Mouse (Mus musculus) kidney, postnatal 0 days (tissue): ENCODE results near the gene Exosc6. TPM values are rescaled to one million over a fixed set of nuclear protein-coding genes. Genes with fewer than 3 reads are reported as not detected.
"Not testable (repeated sequence)": the region's sequence is repeated elsewhere in the genome, so short reads cannot be mapped to it uniquely, and the experiment has no call there.

Source experiments
- ATAC-seq: fragments of 200-750 bp; cut with Nextera tagmentation; replicated peaks from 2 replicates; pipeline ENCODE4 v1.8.0; 2017; ENCODE audit warnings: low read depth, moderate number of reproducible peaks, moderate TSS enrichment, moderate library complexity; ENCODE audit not compliant: low FRiP score
- DNase-seq: peaks from one replicate; pipeline ENCODE4 v3.0.0-alpha.2; 2016; ENCODE audit warnings: low spot score
- H3K27ac ChIP-seq: fragments of 300-500 bp; sonication (generic); 2 replicates; pipeline ENCODE4 v1.5.1; 2014; ENCODE audit warnings: mild to moderate bottlenecking
- H3K27me3 ChIP-seq: fragments of 300-500 bp; sonication (generic); 2 replicates; pipeline ENCODE4 v1.6.1; 2014; ENCODE audit warnings: low read length, mixed read lengths; ENCODE audit not compliant: insufficient read depth
- H3K36me3 ChIP-seq: fragments of 300-500 bp; sonication (generic); 2 replicates; pipeline ENCODE4 v1.6.1; 2014; ENCODE audit warnings: low read length, mixed read lengths; ENCODE audit not compliant: insufficient read depth
- H3K4me1 ChIP-seq: fragments of 300-500 bp; sonication (generic); replicated peaks from 2 replicates; pipeline ENCODE4 v1.6.1; 2014; ENCODE audit warnings: antibody characterized with exemption, low read length, mixed read lengths; ENCODE audit not compliant: insufficient read depth
- H3K4me2 ChIP-seq: fragments of 300-500 bp; sonication (generic); 2 replicates; pipeline ENCODE4 v1.6.1; 2014; ENCODE audit warnings: mild to moderate bottlenecking, low read length, moderate library complexity, mixed read lengths
- H3K4me3 ChIP-seq: fragments of 300-500 bp; sonication (generic); replicated peaks from 2 replicates; pipeline ENCODE4 v1.5.1; 2014; ENCODE audit warnings: low read depth, low read length
- H3K9ac ChIP-seq: fragments of 300-500 bp; sonication (generic); 2 replicates; pipeline ENCODE4 v1.6.1; 2014; ENCODE audit warnings: low read depth, low read length
- H3K9me3 ChIP-seq: fragments of 300-500 bp; sonication (generic); replicated peaks from 2 replicates; pipeline ENCODE4 v1.6.1; 2016; ENCODE audit warnings: low read length, inconsistent platforms, mixed read lengths
- CTCF ChIP-seq: IDR thresholded peaks from 2 replicates; pipeline ENCODE4 v1.5.1; 2016; ENCODE audit warnings: antibody characterized with exemption, low read depth, mild to moderate bottlenecking, moderate library complexity
- WGBS: fragments of 180-500 bp; shearing (Covaris S2); extraction: QIAGEN DNeasy Blood & Tissue Kit; methylation state at CpG from one replicate; pipeline ENCODE4 v1.1.7; 2014; 5-methylcytosine and 5-hydroxymethylcytosine counted together
- polyA plus RNA-seq: library from polyadenylated mRNA; unstranded; fragments of >200 nt; fragmentation: Nextera tagmentation; extraction: Ambion mirVana; gene quantifications from 2 replicates; pipeline ENCODE4 v1.2.1, GENCODE M21; 2015

The Exosc6 gene
- polyA plus RNA-seq, 1 experiment from 2014 or later, result 37.6 TPM

DNA sequence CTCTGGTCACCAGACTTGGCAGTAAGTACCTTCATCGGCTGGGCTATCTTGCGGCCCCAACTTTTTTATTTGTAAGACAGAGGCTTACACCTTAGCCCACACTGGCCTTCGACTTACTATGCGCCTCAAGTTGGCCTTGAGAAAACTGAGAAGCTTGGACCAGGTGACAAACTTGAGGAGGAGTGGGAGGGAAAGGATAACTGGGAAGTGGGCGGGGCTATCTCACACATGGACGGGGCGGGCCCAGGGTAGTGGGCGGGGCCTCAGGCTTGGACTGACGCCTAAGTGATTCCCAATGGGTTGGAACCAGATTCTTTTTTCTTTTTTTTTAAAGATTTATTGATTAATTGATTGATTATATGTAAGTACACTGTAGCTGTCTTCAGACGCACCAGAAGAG, 11.3 kb downstream of the Exosc6 start:
- H3K9ac ChIP-seq, result no peak overlapping the region
- no peak for ATAC-seq
- no peak overlapping the region for H3K27ac ChIP-seq
- no peak overlapping the region for H3K4me3 ChIP-seq
- H3K9me3 ChIP-seq, result no peaks in the 10 kb centered on the region
- H3K4me1 ChIP-seq, result no peaks in the 10 kb centered on the region
- no peak for TF ChIP-seq CTCF
- peak; percentile 48 for DNase-seq
- no peaks in the 10 kb centered on the region for H3K36me3 ChIP-seq
- 36% methylated on average over 10 of the region's 10 CpGs for WGBS
- no peak overlapping the region for H3K4me2 ChIP-seq
- H3K27me3 ChIP-seq, result no peaks in the 10 kb centered on the region

DNA sequence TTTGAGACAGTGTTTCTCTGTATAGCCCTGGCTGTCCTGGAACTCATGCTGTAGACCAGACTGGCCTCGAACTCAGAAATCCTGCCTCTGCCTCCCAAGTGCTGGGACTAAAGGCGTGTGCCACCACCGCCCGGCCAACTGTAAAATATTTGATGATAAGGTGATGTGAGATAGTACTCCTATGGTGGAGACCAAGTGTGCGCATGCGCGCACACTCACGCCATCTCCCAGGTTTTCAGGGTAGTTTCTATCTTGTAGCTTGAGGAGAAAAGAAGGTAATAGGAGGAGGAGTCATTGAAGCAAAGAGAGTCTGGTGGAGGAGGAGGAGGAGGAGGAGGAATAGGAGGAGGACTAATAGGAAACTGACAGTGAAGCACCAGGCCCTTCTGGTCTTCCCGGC, 12.5 kb downstream of the Exosc6 start:
- H3K36me3 ChIP-seq, H3K9me3 ChIP-seq, ATAC-seq, DNase-seq, H3K4me3 ChIP-seq, H3K27ac ChIP-seq, H3K4me1 ChIP-seq, H3K27me3 ChIP-seq, H3K9ac ChIP-seq, H3K4me2 ChIP-seq: not testable (repeated sequence)
- WGBS, result 87% methylated on average over 9 of the region's 9 CpGs

DNA sequence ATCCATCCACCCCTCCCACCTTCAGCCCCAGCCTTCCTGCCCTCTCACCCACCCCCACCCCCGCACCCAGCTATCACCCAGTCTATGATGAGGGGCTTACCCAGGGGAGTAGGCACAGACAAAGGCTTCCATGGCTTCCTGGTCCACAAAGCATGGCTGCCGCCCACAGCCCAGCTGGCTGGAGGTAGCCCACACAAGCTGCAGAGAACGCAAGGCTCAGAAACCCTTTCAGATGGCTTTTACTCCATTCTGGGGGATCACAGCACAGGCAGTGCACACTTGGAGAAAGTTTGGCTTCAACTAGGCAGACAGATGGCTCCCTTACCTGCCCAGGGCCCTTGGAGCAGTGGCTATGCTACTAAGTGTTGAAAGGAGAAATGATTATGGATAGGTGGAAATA, 19.8 kb downstream of the Exosc6 start:
- ATAC-seq (no peak), DNase-seq (no peak)
- no peaks in the 10 kb centered on the region for H3K9me3 ChIP-seq
- no peak overlapping the region for H3K4me3 ChIP-seq
- TF ChIP-seq CTCF, result no peak
- no peak overlapping the region for H3K9ac ChIP-seq
- H3K27ac ChIP-seq, result no peak overlapping the region
- WGBS, result 75% methylated on average over 3 of the region's 3 CpGs
- H3K4me2 ChIP-seq, result no peak overlapping the region
- H3K4me1 ChIP-seq, result no peaks in the 10 kb centered on the region
- no peaks in the 10 kb centered on the region for H3K27me3 ChIP-seq
- no peaks in the 10 kb centered on the region for H3K36me3 ChIP-seq

DNA sequence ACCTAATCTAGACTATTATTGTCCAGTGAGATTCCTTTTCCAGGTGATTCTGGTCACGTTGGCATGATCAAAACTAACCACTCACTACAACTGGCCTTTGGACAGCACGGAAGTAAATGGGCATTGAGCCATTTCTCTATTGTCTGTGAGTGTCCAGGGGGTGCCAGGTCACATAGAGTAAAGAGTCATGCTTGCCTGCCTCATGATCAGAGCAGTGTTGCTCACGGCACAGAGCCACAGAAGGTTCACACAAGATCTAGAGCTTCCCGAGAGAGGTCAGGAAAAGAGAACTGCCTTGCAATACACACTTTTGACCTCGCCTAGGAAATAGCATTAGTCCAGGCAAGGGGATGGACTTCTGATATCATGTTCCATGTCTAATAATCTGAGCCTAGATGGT, 23.3 kb downstream of the Exosc6 start:
- TF ChIP-seq CTCF, result no peak
- Histone ChIP-seq H3K4me1 (no peaks in the 10 kb centered on the region), H3K27me3 (no peaks in the 10 kb centered on the region), H3K36me3 (no peaks in the 10 kb centered on the region), H3K27ac (peak overlapping the region; percentile 85), H3K9ac (no peak overlapping the region), H3K4me3 (no peak overlapping the region), H3K4me2 (peak overlapping the region; percentile 50), H3K9me3 (no peaks in the 10 kb centered on the region)
- no peak for DNase-seq
- peak; percentile 67 for ATAC-seq
- 35% methylated on average over 5 of the region's 5 CpGs for WGBS

- Histone ChIP-seq H3K27me3 (no peaks in the 10 kb centered on the region), H3K4me2 (peak overlapping the region; percentile 50), H3K4me1 (no peaks in the 10 kb centered on the region), H3K27ac (peak overlapping the region; percentile 85), H3K4me3 (no peak overlapping the region), H3K36me3 (no peaks in the 10 kb centered on the region), H3K9ac (no peak overlapping the region), H3K9me3 (no peaks in the 10 kb centered on the region)
- DNase-seq, result peak; percentile 77
- ATAC-seq, result peak; percentile 79
- 7% methylated on average over 6 of the region's 6 CpGs for WGBS
- TF ChIP-seq CTCF, result peak; percentile 76
Measured at GRCm38 (mm10) chr8:111079861-111080271, 23.7 kb downstream of the Exosc6 start.

GRCm38 (mm10) chr8:111081580-111082258, 25.6 kb downstream of the Exosc6 start:
- Histone ChIP-seq H3K4me2 (peak overlapping the region; percentile 50), H3K9me3 (no peaks in the 10 kb centered on the region), H3K4me3 (peak overlapping the region; percentile 22; the same call in 1 of the 2 replicates), H3K36me3 (no peaks in the 10 kb centered on the region), H3K9ac (peak overlapping the region; percentile 32; the same call in 1 of the 2 replicates), H3K27me3 (no peaks in the 10 kb centered on the region), H3K4me1 (no peaks in the 10 kb centered on the region), H3K27ac (peak overlapping the region; percentile 85)
- DNase-seq, result peak; percentile 39
- TF ChIP-seq CTCF, result no peak
- WGBS, result 31% methylated on average over 12 of the region's 12 CpGs
- peak; percentile 78 for ATAC-seq

GRCm38 (mm10) chr8:111083936-111084335, 27.8 kb downstream of the Exosc6 start:
- not testable (repeated sequence) for H3K27ac ChIP-seq, H3K4me2 ChIP-seq, H3K27me3 ChIP-seq, ATAC-seq, DNase-seq, H3K4me3 ChIP-seq, H3K9me3 ChIP-seq, H3K9ac ChIP-seq, H3K4me1 ChIP-seq, H3K36me3 ChIP-seq
- 87% methylated on average over 5 of the region's 5 CpGs for WGBS
